In genomic region chr8:82306424-82306823, GRCm38 (mm10) we compare ENCODE assay signal across 12 mouse cellular contexts.
"Had no signal": no experiment of that assay in that cellular context is flagged by ENCODE, and none has a peak within 500 bp of the region (broad histone marks: within the 10 kb centered on the region; RNA-seq: fewer than 3 reads in every experiment).

No protein-coding gene starts in this region.

- H3K27ac ChIP-seq: left cerebral cortex, adult 2 months; limb, embryonic 13.5 days; liver, embryonic 14.5 days; midbrain, embryonic 15.5 days; neural tube, embryonic 13.5 days; stomach, embryonic 15.5 days had no signal

- H3K4me3 ChIP-seq: left cerebral cortex, adult 2 months; limb, embryonic 13.5 days; midbrain, embryonic 15.5 days; neural tube, embryonic 13.5 days; stomach, embryonic 15.5 days had no signal

- H3K4me1 ChIP-seq: limb, embryonic 13.5 days; neural tube, embryonic 13.5 days; stomach, embryonic 15.5 days had no signal

- H3K36me3 ChIP-seq: limb, embryonic 13.5 days; midbrain, embryonic 15.5 days; neural tube, embryonic 13.5 days; stomach, embryonic 15.5 days had no signal

- DNase-seq: kidney, adult 18-20 months; kidney, postnatal 10 days; kidney, postnatal 4 days; lung, adult 18-20 months; right cerebral cortex, postnatal 4 days; thymus, postnatal 36 days had no signal

- H3K9ac ChIP-seq: limb, embryonic 13.5 days; liver, embryonic 14.5 days; midbrain, embryonic 15.5 days; neural tube, embryonic 13.5 days; stomach, embryonic 15.5 days had no signal

- H3K9me3 ChIP-seq: limb, embryonic 13.5 days; midbrain, embryonic 15.5 days; neural tube, embryonic 13.5 days; stomach, embryonic 15.5 days had no signal

- H3K4me2 ChIP-seq: limb, embryonic 13.5 days; midbrain, embryonic 15.5 days; neural tube, embryonic 13.5 days; stomach, embryonic 15.5 days had no signal

- ATAC-seq: midbrain, embryonic 15.5 days had no signal

- H3K27me3 ChIP-seq: limb, embryonic 13.5 days; midbrain, embryonic 15.5 days; neural tube, embryonic 13.5 days; stomach, embryonic 15.5 days had no signal
